In the genomic region with DNA sequence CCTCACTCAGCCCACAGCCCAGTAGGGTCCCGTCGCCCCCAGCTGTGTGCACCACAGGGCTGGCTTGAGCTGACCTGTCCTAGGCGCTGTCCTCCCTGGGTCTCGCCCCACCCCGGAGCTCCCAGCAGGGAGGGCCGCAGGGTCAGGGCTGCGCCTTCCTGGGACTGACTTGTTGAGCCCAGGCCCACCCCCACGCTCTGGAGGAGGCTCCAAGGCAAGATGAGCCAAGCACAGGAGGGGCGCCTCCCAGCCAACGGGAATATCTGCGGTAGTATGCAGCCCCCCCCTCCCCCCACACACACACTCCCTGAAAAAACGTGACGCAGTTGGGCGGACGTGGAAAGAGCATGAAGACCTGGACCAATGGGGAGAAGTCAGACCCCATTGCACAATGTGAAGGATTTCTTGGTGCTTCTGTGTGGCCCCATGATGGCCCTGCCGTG, we compare ENCODE assay signal across 8 mouse cellular contexts. TPM values are rescaled to one million over a fixed set of nuclear protein-coding genes. Genes with fewer than 3 reads are reported as not detected.
DNase-seq lines count a peak whose midpoint lies in the region; ATAC-seq and TF ChIP-seq lines count a peak whose summit lies in the region.

No protein-coding gene starts in this region.

- peak overlapping the region; percentile 52 for H3K4me2 ChIP-seq in liver, embryonic 14.5 days (ENCODE audit: low read depth)
- H3K4me2 ChIP-seq in neural tube, embryonic 11.5 days (ENCODE audit: low read depth): peak overlapping the region; percentile 41

- WGBS in bone marrow, adult 2 months: 57% methylated on average over 16 of the region's 16 CpGs
- 28% methylated on average over 16 of the region's 16 CpGs for WGBS in liver, embryonic 14.5 days (ENCODE audit: insufficient replicate concordance)
- 19% methylated on average over 16 of the region's 16 CpGs for WGBS in neural tube, embryonic 11.5 days

- no peaks in the 10 kb centered on the region for H3K27me3 ChIP-seq in liver, embryonic 14.5 days (ENCODE audit: control insufficient read depth, insufficient read depth, low read length)
- H3K27me3 ChIP-seq in neural tube, embryonic 11.5 days (ENCODE audit: control insufficient read depth, insufficient read depth, low read length): no peaks in the 10 kb centered on the region

- H3K36me3 ChIP-seq in liver, embryonic 14.5 days (replicated peaks; ENCODE audit: control insufficient read depth, insufficient read depth, low read depth): no peaks in the 10 kb centered on the region
- no peaks in the 10 kb centered on the region for H3K36me3 ChIP-seq in neural tube, embryonic 11.5 days (ENCODE audit: control insufficient read depth, insufficient read depth, low read length)

- TF ChIP-seq CTCF in bone marrow, adult 2 months (IDR thresholded peaks at IDR 0.05; ENCODE audit: control insufficient read depth, insufficient read depth, low read length): no peak
- TF ChIP-seq CTCF in embryonic fibroblast, embryonic 13.5 days (IDR thresholded peaks at IDR 0.05; ENCODE audit: borderline replicate concordance, insufficient read depth, low read length): no peak
- no peak for TF ChIP-seq CTCF in liver, embryonic 14.5 days (IDR thresholded peaks at IDR 0.05; ENCODE audit: low read depth)

- peaks cover 3% of the 10 kb centered on the region; the same call in 1 of the 2 replicates for H3K4me1 ChIP-seq in bone marrow, adult 2 months (ENCODE audit: control insufficient read depth, insufficient read depth, low read length)
- H3K4me1 ChIP-seq in embryonic fibroblast, embryonic 13.5 days (ENCODE audit: control insufficient read depth, insufficient read depth, low read length): peaks cover 8% of the 10 kb centered on the region
- H3K4me1 ChIP-seq in liver, embryonic 14.5 days (replicated peaks; ENCODE audit: control insufficient read depth in 2 of 2, insufficient read depth in 2 of 2, low read length in 1 of 2): peaks cover 0 to 6% of the 10 kb centered on the region in 2 experiments; a peak in 3 of 4 replicates
- H3K4me1 ChIP-seq in neural tube, embryonic 11.5 days (ENCODE audit: control insufficient read depth, insufficient read depth, low read length): peaks cover 3% of the 10 kb centered on the region; the same call in 1 of the 2 replicates

- peak overlapping the region; percentile 48 for H3K4me3 ChIP-seq in bone marrow, adult 2 months (replicated peaks; ENCODE audit: control insufficient read depth, low read depth, low read length)
- no peak overlapping the region for H3K4me3 ChIP-seq in embryonic fibroblast, embryonic 13.5 days (ENCODE audit: insufficient read depth, low read length)
- no peak overlapping the region for H3K4me3 ChIP-seq in liver, embryonic 14.5 days (ENCODE audit: insufficient read depth in 1 of 2, low read depth in 2 of 2, low read length in 2 of 2)
- H3K4me3 ChIP-seq in neural tube, embryonic 11.5 days (ENCODE audit: low read depth, low read length): peak overlapping the region; percentile 3; the same call in 1 of the 2 replicates

- peak; percentile 41; the same call in 1 of the 2 replicates for ATAC-seq in liver, embryonic 14.5 days (ENCODE audit: insufficient read depth)
- 0 out of 2 replicates have a peak, but pooled peaks have one; percentile 20 for ATAC-seq in neural tube, embryonic 11.5 days (ENCODE audit: insufficient read depth, low FRiP score, low TSS enrichment)

- no peak for TF ChIP-seq EP300 in liver, embryonic 14.5 days (IDR thresholded peaks at IDR 0.05; ENCODE audit: low read depth)

- no peaks in the 10 kb centered on the region for H3K9me3 ChIP-seq in liver, embryonic 14.5 days (ENCODE audit: control insufficient read depth, low read length)
- H3K9me3 ChIP-seq in neural tube, embryonic 11.5 days (ENCODE audit: control insufficient read depth, low read length): no peaks in the 10 kb centered on the region

- DNase-seq in heart, postnatal 14 days: peak; percentile 57 to 68
- no peak for DNase-seq in liver, embryonic 14.5 days (ENCODE audit: low read depth in 3 of 3, low spot score in 3 of 3)
- DNase-seq in neural tube, embryonic 11.5 days (ENCODE audit: low spot score): peak; percentile 55
- DNase-seq in right cerebral cortex, postnatal 10 days (ENCODE audit: low spot score in 2 of 2): no peak
- no peak for DNase-seq in T-cell, adult 2 months (ENCODE audit: low spot score)
- DNase-seq in cerebellum, postnatal 14 days: no peak

- H3K9ac ChIP-seq in liver, embryonic 14.5 days (replicated peaks): no peak overlapping the region
- H3K9ac ChIP-seq in neural tube, embryonic 11.5 days (ENCODE audit: low read length): 0 out of 2 replicates have a peak overlapping the region, but pooled peaks have one; percentile 11

- H3K27ac ChIP-seq in bone marrow, adult 2 months (ENCODE audit: control insufficient read depth, insufficient read depth, low read depth, low read length, poor library complexity): peak overlapping the region; percentile 96
- H3K27ac ChIP-seq in embryonic fibroblast, embryonic 13.5 days (ENCODE audit: insufficient read depth, low read length): peak overlapping the region; percentile 72
- H3K27ac ChIP-seq in liver, embryonic 14.5 days: no peak overlapping the region
- no peak overlapping the region for H3K27ac ChIP-seq in neural tube, embryonic 11.5 days (ENCODE audit: low read depth, low read length)

- peak; percentile 82 for TF ChIP-seq POLR2A in bone marrow, adult 2 months (IDR thresholded peaks at IDR 0.05; ENCODE audit: borderline replicate concordance, control insufficient read depth, low read depth, low read length)
- no peak for TF ChIP-seq POLR2A in embryonic fibroblast, embryonic 13.5 days (IDR thresholded peaks at IDR 0.05; ENCODE audit: low read depth, low read length)

- intact Hi-C loops in heart, postnatal 14 days (cut with DNase I): no loop called here

RNA-seq across cellular contexts. Expression of a gene that starts 51.8 kb away (rescaled TPM):
- polyA plus RNA-seq in bone marrow, adult 2 months (2011; ENCODE audit: insufficient read depth, insufficient read length, low replicate concordance, missing spikeins): not detected in 2 replicates
- polyA plus RNA-seq in embryonic fibroblast, embryonic 13.5 days (2011; ENCODE audit: insufficient read length, low read depth, missing spikeins): not detected in 2 replicates
- not detected for total RNA-seq in heart, postnatal 14 days (2021)
- not detected in 2 replicates for polyA plus RNA-seq in liver, embryonic 14.5 days (2012; rRNA removed)
- not detected in 2 replicates for polyA plus RNA-seq in liver, embryonic 14.5 days (2014; fragmentation: Nextera tagmentation; extraction: Ambion mirVana)
- polyA plus RNA-seq in neural tube, embryonic 11.5 days (2014; fragmentation: Nextera tagmentation; extraction: Ambion mirVana): not detected in 2 replicates

RNA-seq across cellular contexts. Expression of a gene that starts 58.1 kb away (rescaled TPM):
- 34.0 and 40.0 TPM in 2 replicates for polyA plus RNA-seq in bone marrow, adult 2 months (2011; ENCODE audit: insufficient read depth, insufficient read length, low replicate concordance, missing spikeins)
- 76.5 and 92.7 TPM in 2 replicates for polyA plus RNA-seq in embryonic fibroblast, embryonic 13.5 days (2011; ENCODE audit: insufficient read length, low read depth, missing spikeins)
- 10 to 100 TPM; 43.8 TPM for total RNA-seq in heart, postnatal 14 days (2021)
- 13.1 and 19.0 TPM in 2 replicates for polyA plus RNA-seq in liver, embryonic 14.5 days (2012; rRNA removed)
- 35.0 and 36.2 TPM in 2 replicates for polyA plus RNA-seq in liver, embryonic 14.5 days (2014; fragmentation: Nextera tagmentation; extraction: Ambion mirVana)
- 65.8 and 67.3 TPM in 2 replicates for polyA plus RNA-seq in neural tube, embryonic 11.5 days (2014; fragmentation: Nextera tagmentation; extraction: Ambion mirVana)

Comparison
In these comparisons a context has a peak if more than half of its experiments do, and no peak if none do; other contexts are left out.
1. H3K27ac ChIP-seq: peak in bone marrow, adult 2 months (single experiment) and embryonic fibroblast, embryonic 13.5 days (single experiment); none in liver, embryonic 14.5 days (single experiment) and neural tube, embryonic 11.5 days (single experiment).
2. H3K4me3 ChIP-seq: peak in bone marrow, adult 2 months (single experiment) and neural tube, embryonic 11.5 days (single experiment); none in embryonic fibroblast, embryonic 13.5 days (single experiment) and liver, embryonic 14.5 days (0 of 2).
3. DNase-seq: peak in heart, postnatal 14 days (2 of 2) and neural tube, embryonic 11.5 days (single experiment); none in liver, embryonic 14.5 days (0 of 3), right cerebral cortex, postnatal 10 days (0 of 2), T-cell, adult 2 months (single experiment) and cerebellum, postnatal 14 days (0 of 2).